28 mouse cellular contexts compared by ENCODE assay signal in genomic region chr19:22615367-22615766, GRCm38 (mm10).
"Had no signal": no experiment of that assay in that cellular context is flagged by ENCODE, and none has a peak within 500 bp of the region (broad histone marks: within the 10 kb centered on the region; RNA-seq: fewer than 3 reads in every experiment).

No protein-coding gene starts in this region.

- H3K9ac ChIP-seq: limb, embryonic 12.5 days; limb, embryonic 13.5 days; limb, embryonic 15.5 days; liver, embryonic 12.5 days; liver, embryonic 13.5 days; liver, embryonic 14.5 days; liver, embryonic 15.5 days; liver, postnatal 0 days; midbrain, embryonic 12.5 days; midbrain, embryonic 13.5 days; midbrain, embryonic 15.5 days; neural tube, embryonic 12.5 days; neural tube, embryonic 13.5 days had no signal

- H3K4me2 ChIP-seq: limb, embryonic 12.5 days; limb, embryonic 13.5 days; limb, embryonic 15.5 days; liver, embryonic 11.5 days; liver, embryonic 12.5 days; liver, embryonic 13.5 days; liver, embryonic 15.5 days; midbrain, embryonic 11.5 days; midbrain, embryonic 12.5 days; midbrain, embryonic 13.5 days; midbrain, embryonic 15.5 days; neural tube, embryonic 12.5 days; neural tube, embryonic 13.5 days had no signal

- H3K4me1 ChIP-seq: limb, embryonic 10.5 days; limb, embryonic 12.5 days; limb, embryonic 13.5 days; limb, embryonic 15.5 days; liver, embryonic 12.5 days; liver, embryonic 13.5 days; liver, embryonic 15.5 days; megakaryocyte, embryonic 14.5 days; midbrain, embryonic 10.5 days; midbrain, embryonic 12.5 days; midbrain, embryonic 13.5 days; midbrain, embryonic 15.5 days; neural tube, embryonic 12.5 days; neural tube, embryonic 13.5 days had no signal

- H3K4me3 ChIP-seq: left cerebral cortex, adult 2 months; limb, embryonic 10.5 days; limb, embryonic 12.5 days; limb, embryonic 13.5 days; limb, embryonic 15.5 days; liver, embryonic 12.5 days; liver, embryonic 13.5 days; liver, embryonic 15.5 days; megakaryocyte, embryonic 14.5 days; midbrain, embryonic 10.5 days; midbrain, embryonic 12.5 days; midbrain, embryonic 13.5 days; midbrain, embryonic 15.5 days; myocyte; neural tube, embryonic 12.5 days; neural tube, embryonic 13.5 days had no signal

- H3K36me3 ChIP-seq: limb, embryonic 10.5 days; limb, embryonic 12.5 days; limb, embryonic 13.5 days; limb, embryonic 15.5 days; liver, embryonic 12.5 days; liver, embryonic 13.5 days; liver, embryonic 15.5 days; midbrain, embryonic 10.5 days; midbrain, embryonic 12.5 days; midbrain, embryonic 13.5 days; midbrain, embryonic 15.5 days; neural tube, embryonic 12.5 days; neural tube, embryonic 13.5 days had no signal

- DNase-seq: layer of hippocampus, postnatal 36 days; left cerebral cortex, postnatal 4 days; liver; liver, embryonic 13.5 days; liver, postnatal 0 days; lung, adult 18-20 months; lung, postnatal 14 days; midbrain, embryonic 14.5 days had no signal

- H3K27me3 ChIP-seq: limb, embryonic 12.5 days; limb, embryonic 13.5 days; limb, embryonic 15.5 days; liver, embryonic 12.5 days; liver, embryonic 13.5 days; liver, embryonic 15.5 days; megakaryocyte, embryonic 14.5 days; midbrain, embryonic 12.5 days; midbrain, embryonic 13.5 days; midbrain, embryonic 15.5 days; neural tube, embryonic 12.5 days; neural tube, embryonic 13.5 days had no signal

- ATAC-seq: liver, embryonic 12.5 days; liver, postnatal 0 days; midbrain, embryonic 13.5 days; midbrain, embryonic 15.5 days; midbrain, embryonic 16.5 days had no signal

- H3K27ac ChIP-seq: left cerebral cortex, adult 2 months; limb, embryonic 10.5 days; limb, embryonic 12.5 days; limb, embryonic 13.5 days; limb, embryonic 15.5 days; liver, embryonic 12.5 days; liver, embryonic 13.5 days; liver, embryonic 14.5 days; liver, embryonic 15.5 days; macrophage; midbrain, embryonic 10.5 days; midbrain, embryonic 12.5 days; midbrain, embryonic 13.5 days; midbrain, embryonic 15.5 days; neural tube, embryonic 12.5 days; neural tube, embryonic 13.5 days had no signal

- H3K9me3 ChIP-seq: limb, embryonic 10.5 days; liver, embryonic 12.5 days; liver, embryonic 13.5 days; liver, embryonic 15.5 days; midbrain, embryonic 10.5 days; midbrain, embryonic 12.5 days; midbrain, embryonic 15.5 days; neural tube, embryonic 12.5 days had no signal
